In genomic region chr5:25222752-25223702, GRCm38 (mm10) we compare ENCODE assay signal across 8 mouse cellular contexts. TPM values are rescaled to one million over a fixed set of nuclear protein-coding genes. Genes with fewer than 3 reads are reported as not detected.
DNase-seq lines count a peak whose midpoint lies in the region; ATAC-seq lines count a peak whose summit lies in the region.

Gene E130116L18Rik, minus strand, starts transcription at chr5:25223153.

- no peaks in the 10 kb centered on the region for H3K9me3 ChIP-seq in intestine, embryonic 15.5 days

- no peaks in the 10 kb centered on the region for H3K27me3 ChIP-seq in intestine, embryonic 15.5 days (replicated peaks)

- intact Hi-C loops in gastrocnemius, postnatal 36 days (cut with DNase I): no loop called here
- intact Hi-C loops in left cerebral cortex, postnatal 14 days (cut with DNase I): no loop called here

- H3K36me3 ChIP-seq in intestine, embryonic 15.5 days: no peaks in the 10 kb centered on the region

- DNase-seq in adrenal gland, adult (ENCODE audit: inconsistent age in 2 of 2, low spot score in 1 of 2): peak; percentile 92 to 97
- peak; percentile 91 for DNase-seq in embryo, embryonic 10 days (ENCODE audit: low spot score)
- DNase-seq in gastrocnemius, postnatal 36 days: peak; percentile 76
- peak; percentile 89 to 92 for DNase-seq in left cerebral cortex, postnatal 14 days (ENCODE audit: low spot score in 2 of 2)
- DNase-seq in right cerebral cortex, postnatal 14 days: peak; percentile 96
- DNase-seq in urinary bladder, postnatal 25 days (ENCODE audit: low spot score): peak; percentile 87

- ATAC-seq in intestine, embryonic 15.5 days: peak; percentile 99
- ATAC-seq in megakaryocyte-erythroid progenitor cell, adult 5-6 weeks (replicated peaks; ENCODE audit: low FRiP score, low TSS enrichment, poor library complexity, severe bottlenecking): peak; percentile 96

- peak within 1 kb of the TSS; percentile 76 for H3K4me3 ChIP-seq in intestine, embryonic 15.5 days (replicated peaks)

- H3K27ac ChIP-seq in intestine, embryonic 15.5 days: peak within 1 kb of the TSS; percentile 90

- peaks cover 5% of the 10 kb centered on the region; the same call in 1 of the 2 replicates for H3K4me1 ChIP-seq in intestine, embryonic 15.5 days (replicated peaks)

- H3K9ac ChIP-seq in intestine, embryonic 15.5 days: peak within 1 kb of the TSS; percentile 84

- H3K4me2 ChIP-seq in intestine, embryonic 15.5 days (replicated peaks): peak within 1 kb of the TSS; percentile 57

- WGBS in intestine, embryonic 15.5 days: 2% methylated on average over 71 of the region's 72 CpGs

RNA-seq across cellular contexts. Expression of gene E130116L18Rik, which starts in this region (rescaled TPM):
- not detected for total RNA-seq in gastrocnemius, postnatal 36 days (2021)
- not detected in 2 replicates for polyA plus RNA-seq in intestine, embryonic 15.5 days (2015; fragmentation: Nextera tagmentation; extraction: Ambion mirVana)
- total RNA-seq in left cerebral cortex, postnatal 14 days (2021): not detected
- total RNA-seq in megakaryocyte-erythroid progenitor cell, adult 5-6 weeks (2014; fragmentation: Nextera tagmentation): not detected in 2 replicates
- total RNA-seq in megakaryocyte-erythroid progenitor cell, adult 5-6 weeks (2017): not detected in 2 replicates

Comparison
In these comparisons a context has a peak if more than half of its experiments do, and no peak if none do; other contexts are left out.
1. Peak in every context shown above with its lines: DNase-seq, ATAC-seq, H3K4me3 ChIP-seq and H3K27ac ChIP-seq.
2. Peak in DNase-seq in gastrocnemius, postnatal 36 days; RNA of the gene not detected or under 1 TPM.
3. Peak in ATAC-seq, H3K4me3 ChIP-seq, H3K27ac ChIP-seq, H3K9ac ChIP-seq and H3K4me2 ChIP-seq in intestine, embryonic 15.5 days; RNA of the gene not detected or under 1 TPM.
4. Peak in DNase-seq in left cerebral cortex, postnatal 14 days; RNA of the gene not detected or under 1 TPM.
5. Peak in ATAC-seq in megakaryocyte-erythroid progenitor cell, adult 5-6 weeks; RNA of the gene not detected or under 1 TPM.